Mouse (Mus musculus) lung, embryonic 15.5 days (tissue): ENCODE data around the gene Cfap44. TPM values are rescaled to one million over a fixed set of nuclear protein-coding genes. Genes with fewer than 3 reads are reported as not detected.

Experiments
- ATAC-seq: fragments of 200-750 bp; cut with Nextera tagmentation; 2 replicates; pipeline ENCODE4 v1.8.0; 2017; ENCODE audit warnings: moderate number of reproducible peaks, borderline replicate concordance; ENCODE audit not compliant: low FRiP score, low TSS enrichment; ENCODE audit errors: extremely low read depth
- H3K27ac ChIP-seq: fragments of 300-500 bp; sonication (generic); 2 replicates; pipeline ENCODE4 v1.5.1; 2015; ENCODE audit warnings: moderate library complexity, mild to moderate bottlenecking, inconsistent platforms
- H3K27me3 ChIP-seq: fragments of 300-500 bp; sonication (generic); 2 replicates; pipeline ENCODE4 v1.6.1; 2015; ENCODE audit warnings: inconsistent platforms
- H3K36me3 ChIP-seq: fragments of 300-500 bp; sonication (generic); 2 replicates; pipeline ENCODE4 v1.6.1; 2015; ENCODE audit warnings: inconsistent platforms
- H3K4me1 ChIP-seq: fragments of 300-500 bp; sonication (generic); 2 replicates; pipeline ENCODE4 v1.6.1; 2015; ENCODE audit warnings: inconsistent platforms
- H3K4me2 ChIP-seq: fragments of 300-500 bp; sonication (generic); 2 replicates; pipeline ENCODE4 v1.6.1; 2015; ENCODE audit warnings: inconsistent platforms, mild to moderate bottlenecking, moderate library complexity
- H3K4me3 ChIP-seq: fragments of 300-500 bp; sonication (generic); 2 replicates; pipeline ENCODE4 v1.5.1; 2015; ENCODE audit warnings: mild to moderate bottlenecking, inconsistent platforms
- H3K9ac ChIP-seq: fragments of 300-500 bp; sonication (generic); 2 replicates; pipeline ENCODE4 v1.6.1; 2015; ENCODE audit warnings: inconsistent platforms
- H3K9me3 ChIP-seq: fragments of 300-500 bp; sonication (generic); 2 replicates; pipeline ENCODE4 v1.6.1; 2016; ENCODE audit warnings: inconsistent platforms
- WGBS: fragments of 180-500 bp; shearing (Covaris S2); methylation state at CpG from one replicate; pipeline ENCODE4 v1.1.7; 2015; 5-methylcytosine and 5-hydroxymethylcytosine counted together
- polyA plus RNA-seq: library from polyadenylated mRNA; unstranded; fragments of >200 nt; fragmentation: Nextera tagmentation; extraction: Ambion mirVana; gene quantifications from 2 replicates; pipeline ENCODE4 v1.2.1, GENCODE M21; 2015

Cfap44 gene
- polyA plus RNA-seq, 1 experiment from 2014 or later: 1.7 TPM

- 44% methylated on average over 2 of the region's 2 CpGs for WGBS
- no peak overlapping the region for H3K4me3 ChIP-seq
- no peaks in the 10 kb centered on the region for H3K9me3 ChIP-seq
- H3K27ac ChIP-seq: no peak overlapping the region
- no peak overlapping the region for H3K9ac ChIP-seq
- H3K4me2 ChIP-seq: no peak overlapping the region
- H3K4me1 ChIP-seq: 0 out of 2 replicates have a peak, but pooled peaks cover 3% of the 10 kb centered on the region
- no peaks in the 10 kb centered on the region for H3K27me3 ChIP-seq
- ATAC-seq: no peak
- H3K36me3 ChIP-seq: peaks cover 27% of the 10 kb centered on the region
These were observed 11.0 kb upstream of the Cfap44 start for GRCm38 (mm10) chr16:44383549-44383948.

- Histone ChIP-seq H3K27me3 (no peaks in the 10 kb centered on the region), H3K4me2 (no peak overlapping the region), H3K9me3 (no peaks in the 10 kb centered on the region), H3K36me3 (peaks cover 26% of the 10 kb centered on the region), H3K4me3 (no peak overlapping the region), H3K27ac (no peak overlapping the region), H3K9ac (no peak overlapping the region), H3K4me1 (0 out of 2 replicates have a peak, but pooled peaks cover 3% of the 10 kb centered on the region)
- 59% methylated on average over 1 of the region's 1 CpGs for WGBS
- no peak for ATAC-seq
These were observed 10.3 kb upstream of the Cfap44 start for GRCm38 (mm10) chr16:44384251-44384650.

- H3K4me3 ChIP-seq: no peak overlapping the region
- 40% methylated on average over 9 of the region's 9 CpGs for WGBS
- no peak overlapping the region for H3K27ac ChIP-seq
- peaks cover 18% of the 10 kb centered on the region for H3K36me3 ChIP-seq
- H3K4me2 ChIP-seq: no peak overlapping the region
- ATAC-seq: no peak
- no peak overlapping the region for H3K9ac ChIP-seq
- H3K27me3 ChIP-seq: no peaks in the 10 kb centered on the region
- no peaks in the 10 kb centered on the region for H3K4me1 ChIP-seq
- no peaks in the 10 kb centered on the region for H3K9me3 ChIP-seq
These were observed 2.6 kb upstream of the Cfap44 start for GRCm38 (mm10) chr16:44391877-44392548.

GRCm38 (mm10) chr16:44404933-44405332 is 10.3 kb downstream of the Cfap44 start:
- no peak overlapping the region for H3K4me2 ChIP-seq
- no peak for ATAC-seq
- H3K9ac ChIP-seq: no peak overlapping the region
- no peaks in the 10 kb centered on the region for H3K9me3 ChIP-seq
- H3K4me3 ChIP-seq: no peak overlapping the region
- H3K27me3 ChIP-seq: no peaks in the 10 kb centered on the region
- no peaks in the 10 kb centered on the region for H3K4me1 ChIP-seq
- 93% methylated on average over 5 of the region's 5 CpGs for WGBS
- H3K27ac ChIP-seq: no peak overlapping the region
- no peaks in the 10 kb centered on the region for H3K36me3 ChIP-seq

GRCm38 (mm10) chr16:44407211-44407610 is 12.6 kb downstream of the Cfap44 start:
- Histone ChIP-seq H3K4me3 (no peak overlapping the region), H3K4me1 (no peaks in the 10 kb centered on the region), H3K27ac (no peak overlapping the region), H3K4me2 (no peak overlapping the region), H3K9me3 (no peaks in the 10 kb centered on the region), H3K36me3 (no peaks in the 10 kb centered on the region), H3K9ac (no peak overlapping the region), H3K27me3 (no peaks in the 10 kb centered on the region)
- ATAC-seq: no peak
- WGBS: 82% methylated on average over 5 of the region's 5 CpGs

GRCm38 (mm10) chr16:44408290-44408689 is 13.7 kb downstream of the Cfap44 start:
- no peaks in the 10 kb centered on the region for H3K9me3 ChIP-seq
- no peaks in the 10 kb centered on the region for H3K4me1 ChIP-seq
- WGBS: 90% methylated on average over 2 of the region's 2 CpGs
- H3K9ac ChIP-seq: no peak overlapping the region
- H3K36me3 ChIP-seq: no peaks in the 10 kb centered on the region
- no peak overlapping the region for H3K4me2 ChIP-seq
- H3K4me3 ChIP-seq: no peak overlapping the region
- H3K27me3 ChIP-seq: no peaks in the 10 kb centered on the region
- no peak overlapping the region for H3K27ac ChIP-seq
- no peak for ATAC-seq

GRCm38 (mm10) chr16:44410176-44410575 is 15.6 kb downstream of the Cfap44 start:
- no peak overlapping the region for H3K4me3 ChIP-seq
- no peak for ATAC-seq
- H3K9ac ChIP-seq: no peak overlapping the region
- H3K36me3 ChIP-seq: no peaks in the 10 kb centered on the region
- no peaks in the 10 kb centered on the region for H3K27me3 ChIP-seq
- WGBS: 28% methylated on average over 6 of the region's 6 CpGs
- no peaks in the 10 kb centered on the region for H3K4me1 ChIP-seq
- no peak overlapping the region for H3K4me2 ChIP-seq
- H3K9me3 ChIP-seq: no peaks in the 10 kb centered on the region
- no peak overlapping the region for H3K27ac ChIP-seq

- Histone ChIP-seq H3K36me3 (no peaks in the 10 kb centered on the region), H3K4me3 (no peak overlapping the region), H3K4me2 (peak overlapping the region; percentile 35), H3K9ac (no peak overlapping the region), H3K4me1 (peaks cover 10% of the 10 kb centered on the region; the same call in 1 of the 2 replicates), H3K9me3 (no peaks in the 10 kb centered on the region), H3K27ac (no peak overlapping the region), H3K27me3 (no peaks in the 10 kb centered on the region)
- peak; percentile 72; the same call in 1 of the 2 replicates for ATAC-seq
- 25% methylated on average over 8 of the region's 8 CpGs for WGBS
These were observed 23.0 kb downstream of the Cfap44 start for GRCm38 (mm10) chr16:44417596-44417995.

GRCm38 (mm10) chr16:44421735-44422134 is 27.1 kb downstream of the Cfap44 start:
- no peak overlapping the region for H3K4me2 ChIP-seq
- 82% methylated on average over 8 of the region's 8 CpGs for WGBS
- H3K9ac ChIP-seq: no peak overlapping the region
- H3K36me3 ChIP-seq: no peaks in the 10 kb centered on the region
- ATAC-seq: no peak
- no peak overlapping the region for H3K27ac ChIP-seq
- no peak overlapping the region for H3K4me3 ChIP-seq
- H3K9me3 ChIP-seq: no peaks in the 10 kb centered on the region
- no peaks in the 10 kb centered on the region for H3K27me3 ChIP-seq
- H3K4me1 ChIP-seq: peaks cover 17% of the 10 kb centered on the region; the same call in 1 of the 2 replicates

GRCm38 (mm10) chr16:44423499-44423898 is 28.9 kb downstream of the Cfap44 start:
- no peak for ATAC-seq
- no peaks in the 10 kb centered on the region for H3K36me3 ChIP-seq
- no peak overlapping the region for H3K4me3 ChIP-seq
- H3K4me1 ChIP-seq: peaks cover 7% of the 10 kb centered on the region; the same call in 1 of the 2 replicates
- H3K27me3 ChIP-seq: no peaks in the 10 kb centered on the region
- no peak overlapping the region for H3K27ac ChIP-seq
- no peak overlapping the region for H3K9ac ChIP-seq
- no peaks in the 10 kb centered on the region for H3K9me3 ChIP-seq
- H3K4me2 ChIP-seq: no peak overlapping the region
- 18% methylated on average over 3 of the region's 3 CpGs for WGBS

GRCm38 (mm10) chr16:44428456-44428855 is 33.9 kb downstream of the Cfap44 start:
- Histone ChIP-seq H3K4me3 (no peak overlapping the region), H3K4me1 (peaks cover 4% of the 10 kb centered on the region; the same call in 1 of the 2 replicates), H3K9me3 (no peaks in the 10 kb centered on the region), H3K27me3 (no peaks in the 10 kb centered on the region), H3K27ac (no peak overlapping the region), H3K36me3 (no peaks in the 10 kb centered on the region), H3K9ac (no peak overlapping the region), H3K4me2 (no peak overlapping the region)
- 66% methylated on average over 5 of the region's 5 CpGs for WGBS
- no peak for ATAC-seq

- WGBS: 55% methylated on average over 7 of the region's 7 CpGs
- no peak overlapping the region for H3K4me3 ChIP-seq
- no peaks in the 10 kb centered on the region for H3K36me3 ChIP-seq
- H3K27me3 ChIP-seq: no peaks in the 10 kb centered on the region
- ATAC-seq: no peak
- no peak overlapping the region for H3K4me2 ChIP-seq
- no peak overlapping the region for H3K27ac ChIP-seq
- no peaks in the 10 kb centered on the region for H3K9me3 ChIP-seq
- H3K9ac ChIP-seq: no peak overlapping the region
- no peaks in the 10 kb centered on the region for H3K4me1 ChIP-seq
These were observed 35.4 kb downstream of the Cfap44 start for GRCm38 (mm10) chr16:44430021-44430420.
